Mouse (Mus musculus) embryonic fibroblast, embryonic 13.5 days (primary cell): ENCODE results near the gene Snapc4. TPM values are rescaled to one million over a fixed set of nuclear protein-coding genes. Genes with fewer than 3 reads are reported as not detected.

Experiments
- H3K27ac ChIP-seq: 2 replicates; pipeline ENCODE4 v1.5.1; 2012; ENCODE audit warnings: low read length, control low read depth, inconsistent platforms; ENCODE audit not compliant: insufficient read depth
- H3K4me1 ChIP-seq: 2 replicates; pipeline ENCODE4 v1.6.1; 2011; ENCODE audit warnings: low read length; ENCODE audit not compliant: control insufficient read depth, insufficient read depth
- H3K4me3 ChIP-seq: 2 replicates; pipeline ENCODE4 v1.5.1; 2011; ENCODE audit warnings: mild to moderate bottlenecking, control low read depth, low read length; ENCODE audit not compliant: insufficient read depth
- CTCF ChIP-seq: IDR thresholded peaks from 2 replicates; pipeline ENCODE4 v1.5.1; 2011; ENCODE audit warnings: mild to moderate bottlenecking, control low read depth, low read length, moderate library complexity, borderline replicate concordance; ENCODE audit not compliant: insufficient read depth
- POLR2A ChIP-seq: IDR thresholded peaks from 2 replicates; pipeline ENCODE4 v1.6.1; 2011; ENCODE audit warnings: low read depth, mild to moderate bottlenecking, control low read depth, low read length, moderate library complexity
- polyA plus RNA-seq: library from polyadenylated mRNA; stranded (reverse); fragments of >200 nt; gene quantifications from 2 replicates; pipeline ENCODE4 v1.2.4, GENCODE M21; 2011; ENCODE audit warnings: low read depth; ENCODE audit not compliant: missing spikeins, insufficient read length

Snapc4 gene
- polyA plus RNA-seq, 1 experiment: 27.4 TPM

DNA sequence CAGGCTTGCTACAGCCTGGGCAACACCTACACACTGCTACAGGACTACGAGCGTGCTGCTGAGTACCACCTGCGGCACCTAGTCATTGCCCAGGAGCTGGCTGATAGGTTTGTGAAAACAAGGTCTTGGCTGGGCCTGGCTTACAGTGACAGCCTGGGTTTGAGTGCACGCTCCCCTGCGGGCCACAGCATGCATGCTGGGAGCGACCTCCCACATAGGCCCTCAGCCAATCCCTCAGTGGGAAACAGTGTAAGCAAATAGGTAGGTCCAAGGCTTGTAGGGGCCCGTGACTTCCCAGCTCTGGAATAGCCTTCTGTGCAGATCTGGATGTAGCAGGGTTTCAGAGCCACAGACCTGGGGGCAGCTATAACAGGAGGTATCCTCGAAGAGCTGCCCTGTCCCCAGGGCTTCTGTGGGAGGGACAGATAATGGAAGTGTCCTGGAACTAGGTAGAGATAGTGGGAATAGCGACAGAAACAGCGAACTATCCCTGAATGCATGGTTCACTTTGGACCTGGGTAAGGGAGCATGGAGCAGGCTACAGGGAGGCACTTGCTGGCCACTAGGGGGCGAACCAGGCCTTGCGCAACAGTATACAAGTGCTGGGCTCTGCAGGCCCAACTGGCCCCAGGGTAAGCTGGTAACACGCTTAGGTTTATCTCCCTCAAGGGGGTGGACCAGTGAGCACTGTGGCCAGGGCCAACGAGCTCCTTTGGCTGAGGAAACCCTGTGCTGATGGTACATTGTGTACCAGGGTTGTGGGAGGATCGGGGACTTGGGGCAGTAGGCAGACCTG is 54.9 kb downstream of the Snapc4 start:
- Histone ChIP-seq H3K27ac (no peak overlapping the region), H3K4me1 (no peaks in the 10 kb centered on the region; the same call in 1 of the 2 replicates), H3K4me3 (no peak overlapping the region)
- peak; percentile 94 for TF ChIP-seq CTCF
- no peak for TF ChIP-seq POLR2A

DNA sequence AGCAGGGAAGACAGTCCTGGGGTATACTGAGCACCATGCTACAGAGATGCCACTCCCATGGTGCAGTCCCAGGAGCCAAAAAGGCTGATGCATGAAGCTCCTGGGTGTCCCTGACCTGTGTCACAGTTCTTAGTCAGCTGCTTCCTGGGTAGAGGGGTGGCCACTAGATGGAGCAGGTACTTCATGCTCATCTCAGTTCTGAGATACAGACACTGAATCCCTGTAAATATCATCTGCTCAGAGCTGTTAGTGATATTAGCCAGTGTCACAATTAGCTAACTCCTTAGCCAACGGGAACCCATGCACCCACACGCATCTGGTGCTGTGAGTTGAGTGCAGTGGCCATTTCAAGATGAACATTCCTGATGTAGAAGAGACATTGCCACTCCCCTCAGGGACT is 55.5 kb downstream of the Snapc4 start:
- Histone ChIP-seq H3K4me3 (no peak overlapping the region), H3K4me1 (no peaks in the 10 kb centered on the region; the same call in 1 of the 2 replicates), H3K27ac (no peak overlapping the region)
- TF ChIP-seq CTCF (peak; percentile 19; the same call in 1 of the 2 replicates), POLR2A (no peak)

DNA sequence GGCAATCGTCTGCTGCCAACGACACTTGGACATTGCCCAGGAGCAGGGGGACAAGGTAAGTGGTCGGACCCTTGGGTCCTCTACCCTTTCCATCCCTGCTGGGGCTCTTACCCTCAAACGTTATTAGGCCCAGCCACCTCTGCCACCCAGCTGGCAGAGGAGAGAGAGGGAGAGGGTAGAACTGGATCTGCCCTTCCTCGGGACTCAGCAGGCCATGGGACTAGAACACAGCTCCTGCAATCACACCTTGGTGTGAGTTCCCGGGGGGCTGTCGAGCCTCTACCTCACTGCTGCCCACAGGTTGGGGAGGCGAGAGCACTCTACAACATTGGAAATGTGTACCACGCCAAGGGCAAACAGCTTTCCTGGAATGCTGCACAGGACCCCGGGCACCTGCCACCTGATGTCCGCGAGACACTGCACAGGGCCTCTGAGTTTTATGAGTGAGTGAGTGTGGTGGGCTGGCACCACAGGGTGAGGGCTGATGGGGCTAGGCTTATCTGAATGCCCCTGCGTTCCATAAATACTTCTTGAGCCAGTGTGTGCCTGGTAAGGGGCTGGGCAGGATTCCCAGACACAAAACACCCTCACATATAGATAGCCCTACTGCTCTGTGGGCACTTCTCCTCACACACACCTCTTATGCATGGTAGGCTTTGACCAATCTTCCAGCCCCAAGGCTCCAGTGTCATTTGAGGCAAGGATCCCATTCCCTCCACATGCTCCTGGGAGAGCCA is 56.7 kb downstream of the Snapc4 start:
- Histone ChIP-seq H3K4me3 (no peak overlapping the region), H3K27ac (no peak overlapping the region), H3K4me1 (no peaks in the 10 kb centered on the region)
- TF ChIP-seq CTCF: no peak
- TF ChIP-seq POLR2A: no peak

DNA sequence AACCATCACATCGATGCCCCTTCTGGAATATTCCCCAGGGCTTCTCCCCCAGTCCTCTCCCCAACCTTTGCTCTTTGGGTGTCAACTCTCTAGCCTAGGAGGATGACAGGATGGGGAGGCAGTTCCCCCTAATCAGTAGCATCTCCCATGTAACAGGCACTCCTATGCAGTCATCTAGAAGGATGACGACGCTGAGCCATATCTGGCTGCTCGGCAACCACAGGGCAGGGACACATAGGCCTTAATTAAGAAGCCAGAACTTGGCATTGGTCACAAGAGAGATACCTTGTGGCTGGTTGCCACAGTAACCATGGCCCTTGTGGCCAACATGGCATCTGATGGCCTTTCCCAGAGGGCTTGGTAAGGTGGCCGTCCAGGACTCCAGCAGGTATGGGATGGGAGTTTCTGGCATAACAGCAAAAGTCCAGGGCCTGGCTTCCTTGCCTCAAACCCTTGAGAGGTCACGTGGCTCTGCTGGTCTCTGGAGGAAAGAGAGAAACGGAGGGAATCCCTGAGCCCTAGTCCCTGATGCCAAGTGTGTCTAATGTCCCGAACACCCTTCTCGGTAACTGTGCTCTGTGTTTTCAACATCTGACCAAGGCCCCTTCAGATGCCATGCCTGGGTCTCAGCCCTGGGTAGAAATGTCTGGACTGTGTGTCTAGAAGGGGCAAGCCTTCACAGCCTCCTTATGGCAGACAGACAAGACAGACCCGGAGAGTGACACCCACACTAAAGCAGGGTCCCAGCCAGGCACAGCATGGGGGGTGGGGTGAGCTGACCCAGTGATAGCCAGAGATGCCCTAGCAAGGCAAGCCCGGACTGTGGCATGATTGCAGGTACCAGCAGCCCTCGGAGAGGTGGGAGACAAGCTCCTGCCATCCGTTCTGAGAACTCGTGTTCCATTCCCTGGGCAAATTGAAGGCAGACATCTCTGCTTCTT is 59.9 kb downstream of the Snapc4 start:
- no peak overlapping the region for H3K4me3 ChIP-seq
- 0 out of 2 replicates have a peak, but pooled peaks cover 4% of the 10 kb centered on the region for H3K4me1 ChIP-seq
- no peak overlapping the region for H3K27ac ChIP-seq
- TF ChIP-seq CTCF (no peak), POLR2A (no peak)

DNA sequence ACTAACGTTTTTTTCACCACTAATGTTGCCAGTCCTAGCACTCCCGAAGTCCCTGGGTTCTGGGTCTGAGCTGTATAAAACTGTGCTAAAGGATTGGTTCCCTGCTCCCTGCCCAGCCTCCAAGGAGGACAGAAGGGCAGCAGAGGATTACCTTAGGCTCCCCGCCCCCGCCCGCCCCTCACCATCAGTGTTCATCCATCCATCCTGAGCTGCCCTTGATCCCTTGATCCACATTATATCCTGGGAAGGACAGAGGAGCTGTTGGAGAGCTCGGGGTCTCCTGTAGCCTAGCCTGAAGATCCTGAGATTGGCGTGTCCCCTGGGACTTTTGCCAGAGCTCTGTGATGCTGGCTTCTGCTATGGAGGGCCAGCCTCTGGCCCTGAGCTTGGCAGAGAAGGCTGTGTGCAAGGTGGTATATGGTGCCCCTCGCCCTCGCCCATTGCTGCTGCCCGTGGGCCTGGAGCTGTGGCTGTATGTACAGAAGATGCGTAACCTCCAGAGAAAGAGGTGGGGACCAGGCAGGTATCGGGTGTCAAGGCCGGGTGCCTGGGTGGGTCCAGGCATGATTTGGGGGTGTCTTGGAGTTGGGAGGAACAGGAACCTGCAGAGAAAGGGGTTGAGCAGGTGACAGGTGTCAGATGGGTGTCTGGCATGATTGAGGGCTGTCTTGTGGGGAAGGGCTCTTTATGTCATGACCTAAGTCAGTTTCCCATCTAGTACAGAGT is 60.8 kb downstream of the Snapc4 start:
- H3K4me1 ChIP-seq: peaks cover 5% of the 10 kb centered on the region; the same call in 1 of the 2 replicates
- TF ChIP-seq CTCF (no peak), POLR2A (no peak)
- no peak overlapping the region for H3K4me3 ChIP-seq
- H3K27ac ChIP-seq: no peak overlapping the region

DNA sequence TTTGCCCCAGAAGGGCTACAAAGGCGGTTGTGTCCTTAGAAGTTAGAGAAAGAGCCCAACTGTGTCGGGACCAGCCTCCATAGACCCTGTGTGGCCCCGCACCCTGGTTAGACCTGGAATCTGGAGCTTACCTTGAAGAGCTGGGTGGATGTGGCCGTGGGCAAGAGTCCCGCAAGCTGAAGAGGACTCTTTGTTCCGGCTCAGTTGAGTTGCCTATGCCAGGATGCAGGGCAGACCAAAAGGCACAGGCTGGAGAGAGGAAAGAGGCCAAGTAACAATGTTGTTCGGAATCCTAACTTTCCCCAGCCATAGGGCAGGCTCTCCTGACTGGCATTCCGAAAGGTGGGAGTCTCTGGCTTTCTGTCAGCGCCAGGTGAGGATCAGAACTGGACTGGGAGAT is 61.3 kb downstream of the Snapc4 start:
- Histone ChIP-seq H3K4me1 (peaks cover 8% of the 10 kb centered on the region; the same call in 1 of the 2 replicates), H3K27ac (no peak overlapping the region), H3K4me3 (no peak overlapping the region)
- TF ChIP-seq CTCF (no peak), POLR2A (no peak)

DNA sequence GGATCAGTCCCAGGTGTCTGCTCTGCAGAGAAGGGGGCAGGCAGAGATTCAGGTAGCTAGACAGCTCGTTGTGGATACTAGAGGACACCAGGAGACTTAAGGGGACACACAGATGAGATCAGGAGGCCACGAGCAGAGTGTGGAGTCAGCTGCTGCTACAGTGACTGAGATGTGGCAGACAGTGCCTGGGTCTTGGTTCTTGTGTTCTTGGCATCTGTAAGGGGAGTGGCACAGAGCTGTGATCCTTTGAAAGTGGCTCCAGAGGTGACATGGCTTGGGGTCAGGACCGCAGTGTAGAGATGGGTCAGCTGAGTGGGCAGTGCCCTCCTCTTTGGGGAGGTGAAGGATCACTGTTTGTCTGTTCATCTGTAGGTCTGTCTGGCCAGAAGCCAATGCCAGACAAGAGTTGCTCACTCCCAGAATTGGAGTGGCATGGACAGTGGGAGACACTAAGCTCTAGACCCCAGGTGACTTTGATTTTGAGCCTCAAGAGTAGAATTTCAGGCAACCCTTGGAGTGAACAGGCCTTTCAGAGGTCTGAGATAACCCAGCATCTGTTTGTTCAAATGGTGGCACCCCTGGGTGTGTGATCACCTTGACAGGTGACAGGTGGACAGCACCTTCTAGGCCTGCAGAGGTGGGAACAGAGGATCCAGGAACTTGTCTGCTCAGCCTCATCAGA is 62.3 kb downstream of the Snapc4 start:
- Histone ChIP-seq H3K4me1 (peaks cover 8% of the 10 kb centered on the region; the same call in 1 of the 2 replicates), H3K4me3 (no peak overlapping the region), H3K27ac (no peak overlapping the region)
- TF ChIP-seq CTCF: no peak
- no peak for TF ChIP-seq POLR2A

DNA sequence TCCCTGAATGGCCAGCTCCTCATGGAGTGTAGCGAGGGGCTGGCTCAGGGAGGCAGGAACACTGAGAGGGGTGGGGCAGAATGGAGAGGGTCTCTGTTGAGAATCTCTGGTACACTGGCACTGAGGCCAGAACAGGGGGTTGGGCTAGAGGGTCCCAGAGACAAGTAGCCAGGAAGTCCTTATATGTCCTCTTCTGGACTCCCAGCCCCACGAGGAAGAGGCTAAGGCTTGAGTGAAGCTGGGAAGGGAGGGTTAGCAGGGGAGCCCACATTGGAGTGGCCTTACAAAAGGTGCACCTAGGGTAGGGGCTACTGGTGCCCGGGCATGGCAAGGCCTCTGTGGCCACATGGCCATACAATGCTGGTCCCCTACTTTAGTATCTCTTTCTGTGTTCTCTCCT is 63.1 kb downstream of the Snapc4 start:
- no peak overlapping the region for H3K4me3 ChIP-seq
- H3K27ac ChIP-seq: no peak overlapping the region

More for the DNA sequence above, 63.1 kb downstream of the Snapc4 start:
- no peak for TF ChIP-seq POLR2A
- no peak for TF ChIP-seq CTCF
- H3K4me1 ChIP-seq: peaks cover 8% of the 10 kb centered on the region; the same call in 1 of the 2 replicates
